Mouse (Mus musculus): ENCODE measurements around the gene Gm20605. TPM values are rescaled to one million over a fixed set of nuclear protein-coding genes. Genes with fewer than 3 reads are reported as not detected.

Gene Gm20605
- 6.5 and 11.5 TPM in 2 replicates for polyA plus RNA-seq (2014; fragmentation: Nextera tagmentation; extraction: Ambion mirVana)

DNA sequence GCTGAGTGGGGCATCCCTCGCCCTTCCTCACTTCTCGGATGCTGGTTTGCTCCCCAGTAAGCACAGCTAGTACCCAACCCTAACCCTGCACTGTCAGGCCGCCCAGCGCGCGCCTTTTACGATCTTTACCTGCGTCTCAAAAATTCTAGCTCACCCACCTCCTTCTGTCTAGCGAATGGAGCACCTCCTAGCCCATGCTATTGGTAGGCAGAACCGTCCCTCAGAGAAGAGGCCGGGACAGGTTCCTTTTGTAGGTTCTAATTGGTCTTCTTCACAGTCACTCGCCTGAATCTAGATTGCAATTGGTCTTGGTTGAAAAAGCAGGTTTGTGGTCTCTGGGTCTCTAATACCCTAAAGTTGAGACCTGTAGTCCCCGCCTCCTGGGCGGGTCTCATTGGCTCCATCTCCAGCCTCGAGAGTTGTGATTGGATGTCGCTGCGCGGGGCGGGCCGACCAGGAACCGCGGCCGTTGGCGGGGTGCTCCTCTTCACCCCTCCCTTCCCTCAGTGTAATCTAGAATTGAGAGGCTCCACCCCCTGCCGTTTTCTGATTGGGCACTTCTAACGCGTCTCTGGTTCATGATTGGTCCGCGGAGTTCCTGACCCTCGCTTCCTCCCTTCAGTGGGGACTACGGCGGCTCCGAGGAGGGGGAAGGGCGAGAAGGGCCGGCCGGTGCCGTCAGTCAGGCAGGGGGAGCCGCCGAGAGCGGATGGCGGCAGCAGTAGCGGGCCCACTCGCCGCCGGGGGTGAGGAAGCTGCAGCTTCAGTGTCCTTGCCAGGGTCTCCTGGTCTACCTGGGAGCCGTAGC lies at the start of gene Gm20605, which contains the start of the genes Fbxo24 and Lrch4:
TSS of gene Gm20605 (plus strand) at position 678 of the 808 bp plus-strand sequence.
TSS of gene Fbxo24 (minus strand) at position 505 of the 808 bp plus-strand sequence.
TSS of gene Lrch4 (plus strand) at position 624 of the 808 bp plus-strand sequence.
- Histone ChIP-seq H3K9ac (ENCODE audit: low read length) (peak within 1 kb of the TSS; percentile 82), H3K4me3 (ENCODE audit: low read depth, low read length) (peak within 1 kb of the TSS; percentile 91), H3K27me3 (ENCODE audit: control insufficient read depth, insufficient read depth, low read length) (no peaks in the 10 kb centered on the region), H3K4me1 (ENCODE audit: control insufficient read depth, insufficient read depth, low read length) (peaks cover 21% of the 10 kb centered on the region), H3K36me3 (ENCODE audit: control insufficient read depth, insufficient read depth, low read length) (no peaks in the 10 kb centered on the region), H3K4me2 (ENCODE audit: low read depth, severe bottlenecking) (peak within 1 kb of the TSS; percentile 76), H3K9me3 (ENCODE audit: control insufficient read depth, low read length) (no peaks in the 10 kb centered on the region), H3K27ac (replicated peaks; ENCODE audit: low read depth, low read length) (peak within 1 kb of the TSS; percentile 92)
- DNase-seq (ENCODE audit: low spot score): peak; percentile 99
- ATAC-seq (ENCODE audit: insufficient number of reproducible peaks, low FRiP score, low TSS enrichment, low read depth): peak; percentile 98
- under 1% methylated on average over 41 of the region's 46 CpGs for WGBS

DNA sequence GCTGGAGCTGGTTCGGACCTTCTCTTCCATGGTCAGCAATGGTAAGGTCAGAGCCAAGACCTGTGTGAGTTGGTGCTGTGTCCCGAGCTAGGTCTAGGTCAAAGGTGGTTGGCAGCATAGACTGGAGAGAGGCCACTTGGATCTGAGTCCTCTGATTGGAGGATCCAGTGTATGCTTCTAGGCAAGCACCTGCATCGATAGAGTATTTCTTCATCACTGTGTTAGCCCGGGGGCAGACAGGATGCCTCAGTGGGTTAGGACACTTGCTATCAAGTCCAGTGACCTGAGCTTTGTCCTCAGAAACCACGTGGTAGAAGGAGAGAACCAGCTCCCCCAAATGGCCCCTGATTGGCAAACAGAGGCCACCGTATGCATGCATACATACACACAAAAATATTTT lies 48.7 kb upstream of the Gm20605 start:
- WGBS: 82% methylated on average over 6 of the region's 6 CpGs
- Histone ChIP-seq H3K36me3 (ENCODE audit: control insufficient read depth, insufficient read depth, low read length) (no peaks in the 10 kb centered on the region), H3K9me3 (ENCODE audit: control insufficient read depth, low read length) (no peaks in the 10 kb centered on the region), H3K9ac (ENCODE audit: low read length) (no peak overlapping the region), H3K4me2 (ENCODE audit: low read depth, severe bottlenecking) (no peak overlapping the region), H3K27ac (replicated peaks; ENCODE audit: low read depth, low read length) (no peak overlapping the region), H3K4me1 (ENCODE audit: control insufficient read depth, insufficient read depth, low read length) (0 out of 2 replicates have a peak, but pooled peaks cover 2% of the 10 kb centered on the region), H3K27me3 (ENCODE audit: control insufficient read depth, insufficient read depth, low read length) (peaks cover 23% of the 10 kb centered on the region), H3K4me3 (ENCODE audit: low read depth, low read length) (no peak overlapping the region)
- DNase-seq (ENCODE audit: low spot score): no peak
- no peak for ATAC-seq (ENCODE audit: insufficient number of reproducible peaks, low FRiP score, low TSS enrichment, low read depth)

- Histone ChIP-seq H3K27me3 (ENCODE audit: control insufficient read depth, insufficient read depth, low read length) (peaks cover 23% of the 10 kb centered on the region), H3K4me2 (ENCODE audit: low read depth, severe bottlenecking) (no peak overlapping the region), H3K4me1 (ENCODE audit: control insufficient read depth, insufficient read depth, low read length) (0 out of 2 replicates have a peak, but pooled peaks cover 2% of the 10 kb centered on the region), H3K27ac (replicated peaks; ENCODE audit: low read depth, low read length) (no peak overlapping the region), H3K36me3 (ENCODE audit: control insufficient read depth, insufficient read depth, low read length) (no peaks in the 10 kb centered on the region), H3K4me3 (ENCODE audit: low read depth, low read length) (no peak overlapping the region), H3K9me3 (ENCODE audit: control insufficient read depth, low read length) (no peaks in the 10 kb centered on the region), H3K9ac (ENCODE audit: low read length) (no peak overlapping the region)
- ATAC-seq (ENCODE audit: insufficient number of reproducible peaks, low FRiP score, low TSS enrichment, low read depth) (no peak), DNase-seq (ENCODE audit: low spot score) (no peak)
- 34% methylated on average over 8 of the region's 8 CpGs for WGBS
Observed at GRCm38 (mm10) chr5:137582702-137583101, 46.3 kb upstream of the Gm20605 start.

DNA sequence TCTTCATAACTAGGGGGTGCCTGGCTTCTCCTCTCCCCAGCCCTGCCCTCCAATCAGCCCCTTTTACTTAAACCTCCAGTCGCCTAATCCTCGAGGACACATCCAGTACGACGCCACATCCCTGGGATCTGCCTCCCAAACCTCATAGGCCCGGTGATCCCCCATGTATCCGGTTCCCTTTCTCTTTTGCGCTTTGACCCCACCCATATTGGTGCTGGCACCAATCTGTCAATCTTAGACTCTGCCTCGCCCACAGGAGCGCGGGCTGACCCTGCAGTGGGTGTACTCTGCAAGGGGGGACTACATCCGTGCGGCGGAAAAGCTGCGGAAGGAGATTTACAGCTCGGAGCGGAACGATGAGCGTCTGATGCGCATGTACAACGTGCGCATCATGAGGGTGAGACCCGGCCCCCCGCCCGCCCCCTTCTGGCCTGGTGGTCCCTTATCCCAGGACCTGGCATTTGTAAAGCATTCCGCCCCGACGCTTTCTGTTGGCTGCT lies 45.3 kb upstream of the Gm20605 start:
- 19% methylated on average over 27 of the region's 27 CpGs for WGBS
- Histone ChIP-seq H3K4me1 (ENCODE audit: control insufficient read depth, insufficient read depth, low read length) (0 out of 2 replicates have a peak, but pooled peaks cover 2% of the 10 kb centered on the region), H3K4me3 (ENCODE audit: low read depth, low read length) (peak overlapping the region; percentile 22), H3K9ac (ENCODE audit: low read length) (0 out of 2 replicates have a peak overlapping the region, but pooled peaks have one; percentile 1), H3K27ac (replicated peaks; ENCODE audit: low read depth, low read length) (no peak overlapping the region), H3K9me3 (ENCODE audit: control insufficient read depth, low read length) (no peaks in the 10 kb centered on the region), H3K4me2 (ENCODE audit: low read depth, severe bottlenecking) (peak overlapping the region; percentile 48), H3K27me3 (ENCODE audit: control insufficient read depth, insufficient read depth, low read length) (peaks cover 23% of the 10 kb centered on the region), H3K36me3 (ENCODE audit: control insufficient read depth, insufficient read depth, low read length) (no peaks in the 10 kb centered on the region)
- ATAC-seq (ENCODE audit: insufficient number of reproducible peaks, low FRiP score, low TSS enrichment, low read depth) (peak; percentile 19; the same call in 1 of the 2 replicates), DNase-seq (ENCODE audit: low spot score) (peak; percentile 38)

DNA sequence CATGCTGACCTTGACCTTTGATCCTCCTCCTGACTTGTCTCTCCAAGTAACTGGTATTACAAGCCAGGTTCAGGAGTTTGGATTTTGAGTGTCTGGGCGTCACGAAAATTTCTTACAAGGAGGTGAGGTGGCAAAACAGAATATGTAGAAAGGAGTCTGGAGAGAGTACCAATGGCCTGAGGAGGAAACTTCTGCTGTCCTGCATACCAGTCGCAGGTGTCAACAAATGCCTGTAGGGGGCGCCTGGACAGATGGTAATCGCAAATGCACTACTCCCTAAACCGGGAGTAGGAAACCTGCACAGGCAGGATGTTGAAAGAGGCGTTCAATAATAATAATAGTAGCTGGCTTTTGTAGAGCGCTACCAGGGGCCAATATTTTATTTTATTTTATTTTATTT lies 44.0 kb upstream of the Gm20605 start:
- Histone ChIP-seq H3K36me3 (ENCODE audit: control insufficient read depth, insufficient read depth, low read length) (no peaks in the 10 kb centered on the region), H3K9ac (ENCODE audit: low read length) (no peak overlapping the region), H3K27me3 (ENCODE audit: control insufficient read depth, insufficient read depth, low read length) (peaks cover 23% of the 10 kb centered on the region), H3K4me3 (ENCODE audit: low read depth, low read length) (no peak overlapping the region), H3K4me2 (ENCODE audit: low read depth, severe bottlenecking) (no peak overlapping the region), H3K9me3 (ENCODE audit: control insufficient read depth, low read length) (no peaks in the 10 kb centered on the region), H3K4me1 (ENCODE audit: control insufficient read depth, insufficient read depth, low read length) (0 out of 2 replicates have a peak, but pooled peaks cover 2% of the 10 kb centered on the region), H3K27ac (replicated peaks; ENCODE audit: low read depth, low read length) (no peak overlapping the region)
- WGBS: 38% methylated on average over 8 of the region's 8 CpGs
- DNase-seq (ENCODE audit: low spot score) (peak; percentile 76), ATAC-seq (ENCODE audit: insufficient number of reproducible peaks, low FRiP score, low TSS enrichment, low read depth) (no peak)

DNA sequence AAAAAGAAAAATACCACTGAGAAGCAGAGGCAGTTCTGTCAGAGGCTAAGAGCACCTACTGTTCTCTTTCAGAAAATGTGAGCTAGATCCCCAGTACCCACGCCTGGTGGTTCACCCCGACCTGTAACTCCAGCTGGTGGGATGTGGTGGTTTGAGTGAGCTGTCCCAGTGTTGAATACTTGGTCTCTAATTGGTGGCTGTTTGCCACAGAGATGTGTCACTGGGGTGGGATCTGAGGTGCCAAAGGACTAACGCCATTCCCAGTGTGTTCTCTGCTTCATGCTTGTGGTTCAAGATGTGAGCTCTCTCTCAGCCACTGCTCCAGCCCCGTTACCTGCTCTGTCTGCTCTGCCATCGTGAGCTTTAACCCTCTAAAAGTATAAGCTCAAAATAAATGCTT lies 38.5 kb upstream of the Gm20605 start:
- Histone ChIP-seq H3K9me3 (ENCODE audit: control insufficient read depth, low read length) (no peaks in the 10 kb centered on the region), H3K4me2 (ENCODE audit: low read depth, severe bottlenecking) (no peak overlapping the region), H3K36me3 (ENCODE audit: control insufficient read depth, insufficient read depth, low read length) (no peaks in the 10 kb centered on the region), H3K4me3 (ENCODE audit: low read depth, low read length) (no peak overlapping the region), H3K9ac (ENCODE audit: low read length) (no peak overlapping the region), H3K4me1 (ENCODE audit: control insufficient read depth, insufficient read depth, low read length) (no peaks in the 10 kb centered on the region), H3K27me3 (ENCODE audit: control insufficient read depth, insufficient read depth, low read length) (no peaks in the 10 kb centered on the region), H3K27ac (replicated peaks; ENCODE audit: low read depth, low read length) (no peak overlapping the region)
- 75% methylated on average over 5 of the region's 5 CpGs for WGBS
- ATAC-seq (ENCODE audit: insufficient number of reproducible peaks, low FRiP score, low TSS enrichment, low read depth): no peak
- no peak for DNase-seq (ENCODE audit: low spot score)

- no peaks in the 10 kb centered on the region for H3K36me3 ChIP-seq (ENCODE audit: control insufficient read depth, insufficient read depth, low read length)
- H3K9me3 ChIP-seq (ENCODE audit: control insufficient read depth, low read length): no peaks in the 10 kb centered on the region
- no peak overlapping the region for H3K4me2 ChIP-seq (ENCODE audit: low read depth, severe bottlenecking)
- no peak overlapping the region for H3K4me3 ChIP-seq (ENCODE audit: low read depth, low read length)
- H3K4me1 ChIP-seq (ENCODE audit: control insufficient read depth, insufficient read depth, low read length): peaks cover 11% of the 10 kb centered on the region
- no peak overlapping the region for H3K9ac ChIP-seq (ENCODE audit: low read length)
- DNase-seq (ENCODE audit: low spot score): no peak
- ATAC-seq (ENCODE audit: insufficient number of reproducible peaks, low FRiP score, low TSS enrichment, low read depth): no peak
- no peaks in the 10 kb centered on the region for H3K27me3 ChIP-seq (ENCODE audit: control insufficient read depth, insufficient read depth, low read length)
- H3K27ac ChIP-seq (replicated peaks; ENCODE audit: low read depth, low read length): no peak overlapping the region
- WGBS: 83% methylated on average over 7 of the region's 7 CpGs
Observed at GRCm38 (mm10) chr5:137595921-137596320, 33.1 kb upstream of the Gm20605 start.

DNA sequence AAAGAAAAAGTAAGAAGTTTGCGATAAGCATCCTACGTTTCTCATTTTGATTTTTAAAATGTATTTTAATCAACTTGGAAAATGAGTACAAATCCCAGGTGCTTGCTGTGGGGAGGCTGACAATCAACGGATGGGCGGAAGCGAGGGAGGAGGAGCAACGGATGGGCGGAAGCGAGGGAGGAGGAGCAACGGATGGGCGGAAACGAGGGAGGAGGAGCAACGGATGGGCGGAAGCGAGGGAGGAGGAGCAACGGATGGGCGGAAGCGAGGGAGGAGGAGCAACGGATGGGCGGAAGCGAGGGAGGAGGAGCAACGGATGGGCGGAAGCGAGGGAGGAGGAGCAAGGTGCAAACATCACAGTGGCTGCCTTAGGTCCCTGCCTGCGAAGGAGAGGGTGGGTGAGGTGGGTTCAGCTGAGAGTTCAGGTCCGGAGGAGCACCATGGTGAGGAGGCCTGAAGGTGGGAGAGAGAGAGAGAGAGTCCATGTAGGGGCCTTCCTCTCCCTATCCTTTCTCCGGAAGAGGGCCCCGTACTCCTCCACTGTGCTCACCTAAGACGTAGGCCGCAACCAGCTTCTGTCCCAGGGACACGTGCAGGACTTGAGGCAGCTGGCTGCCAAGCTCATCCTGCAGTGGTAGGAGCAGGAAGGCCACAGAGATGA lies 32.2 kb upstream of the Gm20605 start:
- Histone ChIP-seq H3K9ac (ENCODE audit: low read length) (no peak overlapping the region), H3K9me3 (ENCODE audit: control insufficient read depth, low read length) (no peaks in the 10 kb centered on the region), H3K4me3 (ENCODE audit: low read depth, low read length) (no peak overlapping the region), H3K4me2 (ENCODE audit: low read depth, severe bottlenecking) (peak overlapping the region; percentile 20; the same call in 1 of the 2 replicates), H3K36me3 (ENCODE audit: control insufficient read depth, insufficient read depth, low read length) (no peaks in the 10 kb centered on the region), H3K27ac (replicated peaks; ENCODE audit: low read depth, low read length) (0 out of 2 replicates have a peak overlapping the region, but pooled peaks have one; percentile 14), H3K27me3 (ENCODE audit: control insufficient read depth, insufficient read depth, low read length) (no peaks in the 10 kb centered on the region), H3K4me1 (ENCODE audit: control insufficient read depth, insufficient read depth, low read length) (peaks cover 11% of the 10 kb centered on the region)
- DNase-seq (ENCODE audit: low spot score): no peak
- no peak for ATAC-seq (ENCODE audit: insufficient number of reproducible peaks, low FRiP score, low TSS enrichment, low read depth)
- WGBS: 28% methylated on average over 30 of the region's 30 CpGs

Data from limb, embryonic 11.5 days (tissue).